Mouse (Mus musculus) kidney, postnatal 4 days (tissue): ENCODE results near the gene C9orf72.
"Not testable (repeated sequence)": the region's sequence is repeated elsewhere in the genome, so short reads cannot be mapped to it uniquely, and the experiment has no call there.

Source experiments
- DNase-seq, 2 experiments: peaks; one replicate each; pipeline ENCODE4 v3.0.0; 2021; ENCODE audit warnings: mixed read lengths in 2 of 2

C9orf72 gene

DNA sequence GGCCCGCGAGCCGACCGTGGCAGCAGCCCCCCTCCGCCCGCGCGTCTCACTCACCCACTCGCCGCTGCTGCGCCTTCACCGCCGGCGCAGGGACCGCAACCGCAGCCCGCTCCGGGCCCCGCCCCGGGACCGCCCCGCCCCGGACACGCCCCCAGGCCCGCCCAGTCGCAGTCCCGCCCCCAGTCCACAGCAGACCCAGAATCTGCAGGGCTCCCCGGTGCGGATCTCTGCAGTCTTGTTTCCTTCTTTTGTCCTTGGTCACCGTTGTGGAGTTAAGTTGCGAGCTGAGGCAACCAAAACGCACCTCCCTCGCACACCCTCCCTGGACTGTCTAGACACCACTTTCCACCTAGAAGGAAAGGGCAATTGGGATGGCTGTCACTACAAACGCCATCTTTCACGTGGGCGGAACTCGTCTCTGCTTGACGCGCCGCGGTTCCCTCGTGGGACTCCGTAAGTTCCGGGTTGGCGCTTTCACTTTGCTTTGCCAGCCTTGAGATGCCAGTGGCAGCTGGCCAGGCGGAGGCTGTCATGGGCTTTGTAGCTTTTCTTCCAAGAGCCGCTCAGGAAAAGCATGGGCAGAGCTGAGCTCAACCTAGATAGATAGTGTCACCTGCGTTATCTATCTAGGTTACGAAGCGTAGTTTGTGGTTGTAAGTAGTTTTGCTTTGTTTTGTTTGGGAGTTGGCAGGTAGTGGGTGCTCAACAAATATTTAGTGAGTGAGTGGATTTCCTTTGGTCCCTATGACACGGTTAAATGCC lies at the start of gene C9orf72:
C9orf72 (minus strand) TSS at position 442 of the 762 bp plus-strand sequence.
- DNase-seq: peak; percentile 96

DNA sequence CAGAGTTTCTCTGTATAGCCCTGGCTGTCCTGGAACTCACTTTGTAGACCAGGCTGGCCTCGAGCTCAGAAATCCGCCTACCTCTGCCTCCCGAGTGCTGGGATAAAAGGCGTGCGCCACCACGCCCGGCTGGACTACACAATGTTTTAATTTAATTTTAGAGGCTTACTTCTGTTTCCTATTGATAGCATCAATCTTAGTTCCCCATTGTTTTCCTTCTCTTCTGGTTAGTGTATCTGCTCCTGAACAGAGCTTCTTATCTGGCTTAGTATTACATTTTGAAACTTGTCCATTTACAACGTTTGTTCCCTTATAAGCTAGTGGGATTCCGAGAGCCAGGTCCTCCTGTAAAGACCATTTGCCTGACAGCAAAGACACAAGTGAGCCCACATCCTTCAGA lies 33.0 kb upstream of the C9orf72 start:
- no peak for DNase-seq

DNA sequence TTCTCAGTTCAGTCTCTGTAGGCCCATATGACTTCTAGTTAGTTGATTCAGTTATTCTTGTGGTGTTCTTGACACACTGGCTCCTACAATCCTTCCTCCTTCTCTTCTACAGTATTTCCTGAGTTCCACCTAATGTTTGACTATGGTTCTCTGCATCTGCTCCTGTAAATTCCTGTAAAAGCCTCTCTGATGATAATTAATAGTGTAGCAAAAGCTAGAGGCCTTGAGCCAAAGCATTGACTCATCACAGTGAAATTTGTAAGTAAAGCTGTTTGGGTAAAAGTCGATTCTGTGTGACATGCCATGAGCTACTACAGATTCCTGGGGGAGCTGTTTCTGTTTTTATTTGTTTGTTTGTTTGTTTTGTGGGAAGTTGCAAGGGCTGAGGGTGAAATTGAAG lies 18.0 kb upstream of the C9orf72 start:
- no peak for DNase-seq

DNA sequence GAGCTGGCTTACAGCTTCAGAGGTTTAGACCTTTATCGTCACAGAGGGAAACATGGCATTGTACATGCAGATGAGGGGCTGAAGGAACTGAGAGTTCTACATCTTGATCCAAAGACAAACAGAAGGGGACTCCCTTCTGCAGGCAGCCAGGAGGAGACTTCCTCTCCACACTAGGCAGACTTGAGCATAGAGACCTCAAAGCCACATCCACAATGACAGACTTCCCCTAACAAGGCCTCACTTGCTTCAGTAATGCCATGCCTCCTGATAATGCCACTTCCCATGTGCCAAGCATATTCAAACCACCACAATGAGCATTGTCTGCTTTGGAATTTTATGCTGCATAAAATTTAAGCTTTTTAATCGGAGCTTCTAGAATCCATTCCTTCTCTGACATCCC lies 15.8 kb upstream of the C9orf72 start:
- no peak for DNase-seq

DNA sequence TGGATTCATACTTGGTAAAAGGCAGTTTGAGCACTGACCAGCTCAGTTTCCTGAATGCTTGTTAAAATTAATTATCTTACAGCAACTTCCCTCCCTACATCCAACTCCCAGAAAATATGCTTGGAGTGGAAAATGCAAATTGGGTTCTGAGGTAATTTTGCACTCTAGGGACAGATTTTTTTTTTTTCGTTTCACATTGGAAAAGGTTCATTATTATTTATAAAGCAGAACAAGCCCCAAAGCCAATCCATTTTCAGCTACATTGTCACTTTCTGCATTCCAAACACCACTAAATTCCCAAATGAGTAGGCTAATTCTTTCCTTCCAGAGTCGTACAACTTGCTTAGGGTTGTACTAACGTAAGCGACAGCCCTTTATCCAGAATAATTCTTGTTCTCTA lies 12.7 kb upstream of the C9orf72 start:
- DNase-seq: no peak

DNA sequence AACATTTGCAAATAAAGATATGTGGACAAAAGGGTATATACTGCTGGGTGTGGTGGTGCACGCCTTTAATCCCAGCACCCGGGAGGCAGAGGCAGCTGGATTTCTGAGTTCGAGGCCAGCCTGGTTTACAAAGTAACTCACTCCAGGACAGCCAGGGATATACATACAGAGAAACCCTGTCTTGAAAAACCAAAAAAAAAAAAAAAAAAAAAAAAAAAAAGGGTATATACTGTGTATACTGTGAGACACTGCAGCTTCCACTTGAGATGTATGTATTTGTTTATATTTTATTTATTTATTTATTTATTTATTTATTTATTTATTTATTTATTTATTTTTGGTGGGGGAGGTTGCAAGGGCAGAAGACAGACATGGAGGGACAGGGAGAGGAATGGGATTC lies 12.3 kb upstream of the C9orf72 start:
- DNase-seq: not testable (repeated sequence)

DNA sequence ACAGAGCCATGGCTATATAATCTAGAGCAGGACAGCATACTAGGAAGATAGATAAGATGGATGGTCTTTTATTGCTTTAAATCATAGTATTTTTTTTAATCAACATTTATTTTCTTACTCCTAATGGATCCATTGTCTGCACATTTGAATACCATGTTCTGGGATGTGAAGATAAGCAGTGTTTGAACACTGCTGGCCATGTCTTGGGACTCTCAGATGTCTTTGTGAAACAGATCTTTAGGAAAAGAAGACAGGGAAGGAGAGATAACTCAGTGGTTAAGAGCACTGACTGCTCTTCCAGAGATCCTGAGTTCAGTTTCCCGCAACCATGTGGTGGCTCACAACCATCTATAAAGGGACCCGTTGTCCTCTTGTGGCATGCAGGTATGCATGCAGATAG lies 10.3 kb upstream of the C9orf72 start:
- no peak for DNase-seq

DNA sequence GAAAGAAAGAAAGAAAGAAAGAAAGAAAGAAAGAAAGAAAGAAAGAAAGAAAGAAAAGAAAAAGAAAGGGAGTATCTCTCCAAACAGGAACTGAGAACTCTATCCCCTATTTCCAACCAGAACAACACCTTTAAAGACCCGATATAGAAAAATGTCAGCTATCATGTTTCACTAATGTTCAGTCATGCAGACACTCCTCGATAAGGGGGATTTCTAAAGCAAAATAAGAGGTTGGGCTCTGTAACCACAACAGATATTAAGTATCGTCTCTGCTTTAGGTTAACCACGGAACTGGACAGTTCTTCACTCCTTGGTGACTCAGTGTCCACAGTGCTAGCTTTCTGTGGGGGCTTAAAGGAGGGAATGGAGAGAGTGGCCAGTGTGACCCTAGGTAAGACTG lies 2.3 kb upstream of the C9orf72 start:
- no peak for DNase-seq

DNA sequence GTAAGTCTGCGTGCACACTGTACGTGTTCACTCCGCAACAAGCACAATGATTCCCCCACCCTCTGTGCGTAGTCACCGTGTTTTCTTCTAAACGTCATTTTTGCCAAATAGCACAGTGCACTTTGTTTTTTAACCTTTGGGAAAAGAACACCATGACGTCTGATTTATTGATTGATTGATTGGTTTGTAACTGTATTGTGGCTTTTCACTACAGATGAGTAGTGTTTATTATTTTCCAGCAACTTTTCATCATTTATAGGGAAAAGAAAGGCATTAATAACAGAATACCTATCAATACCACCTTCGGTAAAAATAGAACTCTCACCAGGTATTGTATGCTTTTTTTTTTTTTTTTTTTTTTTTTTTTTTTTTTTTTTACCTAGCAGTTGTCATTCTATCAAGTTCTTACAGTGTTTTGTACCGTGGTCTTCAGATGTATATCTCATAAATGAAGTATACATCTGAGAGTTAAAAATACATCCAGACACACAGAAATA lies 569 bp upstream of the C9orf72 start:
- no peak for DNase-seq

DNA sequence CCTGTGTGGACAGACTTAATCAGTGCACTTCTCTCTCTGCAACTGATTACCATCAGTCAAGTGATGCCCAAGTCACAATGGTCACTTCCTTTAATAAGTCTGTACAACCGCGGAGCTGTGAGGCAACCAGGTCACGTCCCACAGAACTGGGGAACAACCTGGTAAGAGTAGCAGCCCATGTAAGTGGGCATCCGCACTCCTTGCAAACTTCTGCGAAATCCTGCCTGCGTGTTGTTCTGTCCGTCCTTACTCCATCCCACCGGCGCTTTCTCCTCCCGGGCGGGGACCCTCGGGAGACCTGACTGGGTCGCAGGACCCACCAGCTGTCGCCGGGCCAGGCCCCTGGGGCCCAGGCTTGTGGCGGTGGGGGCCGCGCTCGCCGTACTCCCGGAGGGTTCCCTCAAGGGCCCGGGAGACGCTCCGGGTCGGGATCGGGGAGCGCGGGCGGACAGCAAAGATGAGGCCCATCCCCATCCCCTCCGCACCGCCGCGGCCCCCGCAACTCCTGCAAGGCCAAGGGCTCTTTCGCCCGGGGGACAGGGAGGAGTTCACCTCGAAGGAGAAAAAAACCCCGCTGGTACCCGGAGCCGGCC lies 738 bp downstream of the C9orf72 start:
- DNase-seq: no peak

DNA sequence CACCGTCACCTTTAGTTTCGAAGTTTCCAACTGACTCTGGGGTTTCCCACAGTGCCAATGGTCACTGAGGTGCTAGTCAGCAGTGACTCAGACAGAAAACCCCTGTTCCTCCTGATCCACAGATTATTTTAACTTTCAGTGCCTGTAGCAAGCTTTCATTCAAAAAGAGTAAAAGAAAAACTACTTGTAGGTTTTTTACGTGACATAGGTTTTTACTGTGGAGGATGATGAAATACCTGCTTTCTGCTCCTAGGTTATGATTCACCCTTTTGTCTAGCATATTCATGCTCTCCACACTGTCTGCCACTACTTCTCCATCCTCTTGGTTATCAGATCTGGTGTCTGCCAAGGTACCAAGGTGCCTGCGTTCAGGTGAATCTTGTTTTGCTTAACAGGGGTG lies 1.9 kb downstream of the C9orf72 start:
- no peak for DNase-seq

DNA sequence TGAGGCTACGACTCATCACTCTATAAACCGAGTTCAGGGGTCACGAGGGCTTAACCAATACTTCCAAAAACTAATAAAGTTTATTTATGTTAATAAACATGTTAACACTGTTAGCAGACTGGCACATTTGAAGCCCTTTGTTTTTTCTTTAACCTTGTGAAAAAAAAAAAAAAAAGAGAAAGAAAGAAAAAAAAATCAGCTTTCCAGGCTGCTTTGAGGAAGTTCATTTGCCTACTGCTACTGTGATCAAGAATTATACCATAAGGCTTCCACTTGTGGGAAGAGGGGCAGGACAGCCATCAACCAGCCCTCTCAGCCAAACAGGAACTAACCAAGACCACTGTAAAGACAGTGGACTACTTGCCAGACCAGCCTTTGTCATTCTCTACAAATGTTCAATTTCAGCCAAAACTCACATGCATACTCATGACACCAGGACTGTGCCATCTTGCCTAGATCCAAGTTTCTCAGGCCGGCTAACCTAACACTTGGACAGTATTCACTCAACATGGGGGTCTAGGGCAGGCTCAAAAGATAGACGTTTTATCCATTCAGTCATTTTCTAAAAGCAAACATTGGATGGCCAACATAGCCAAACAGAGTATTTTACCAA lies 2.5 kb downstream of the C9orf72 start:
- no peak for DNase-seq

DNA sequence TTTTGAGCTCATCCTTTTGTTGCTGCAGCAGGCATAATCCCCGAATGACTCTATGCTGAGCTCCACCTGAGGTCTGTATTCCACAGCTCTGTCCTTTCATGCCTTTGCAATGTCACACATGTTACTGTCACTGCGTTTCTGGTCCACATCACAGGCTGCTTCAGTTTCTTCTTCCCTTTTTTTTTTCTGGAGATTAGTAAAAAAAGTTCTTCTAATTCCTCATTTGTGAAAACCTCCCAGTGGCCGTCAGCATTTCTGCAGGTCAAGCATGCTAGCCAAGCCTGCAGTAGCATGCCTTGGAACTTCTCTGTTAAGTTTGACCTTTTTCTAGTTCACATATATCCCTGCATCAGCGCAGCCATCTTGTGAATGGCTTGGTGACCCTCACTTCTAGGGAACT lies 4.1 kb downstream of the C9orf72 start:
- DNase-seq: peak; percentile 7 to 14

DNA sequence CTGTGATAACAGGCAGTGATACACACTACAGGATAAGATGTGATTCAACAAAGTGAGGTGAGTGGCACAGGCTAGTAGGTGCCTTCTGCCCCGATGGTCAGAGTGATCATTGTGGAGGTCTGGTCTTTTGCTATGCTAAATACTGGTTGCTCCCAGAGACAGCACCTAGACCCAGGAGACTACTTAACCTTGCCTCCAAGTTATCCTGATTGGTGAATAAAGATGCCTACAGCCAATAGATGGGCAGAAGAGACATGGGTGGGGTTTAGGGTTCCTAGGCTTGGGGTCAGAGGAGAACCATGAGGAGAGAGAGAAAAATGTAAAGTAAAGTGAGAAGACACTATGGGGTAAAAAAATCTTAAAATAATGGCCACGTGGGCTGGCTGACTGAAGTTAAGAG lies 4.8 kb downstream of the C9orf72 start:
- no peak for DNase-seq

DNA sequence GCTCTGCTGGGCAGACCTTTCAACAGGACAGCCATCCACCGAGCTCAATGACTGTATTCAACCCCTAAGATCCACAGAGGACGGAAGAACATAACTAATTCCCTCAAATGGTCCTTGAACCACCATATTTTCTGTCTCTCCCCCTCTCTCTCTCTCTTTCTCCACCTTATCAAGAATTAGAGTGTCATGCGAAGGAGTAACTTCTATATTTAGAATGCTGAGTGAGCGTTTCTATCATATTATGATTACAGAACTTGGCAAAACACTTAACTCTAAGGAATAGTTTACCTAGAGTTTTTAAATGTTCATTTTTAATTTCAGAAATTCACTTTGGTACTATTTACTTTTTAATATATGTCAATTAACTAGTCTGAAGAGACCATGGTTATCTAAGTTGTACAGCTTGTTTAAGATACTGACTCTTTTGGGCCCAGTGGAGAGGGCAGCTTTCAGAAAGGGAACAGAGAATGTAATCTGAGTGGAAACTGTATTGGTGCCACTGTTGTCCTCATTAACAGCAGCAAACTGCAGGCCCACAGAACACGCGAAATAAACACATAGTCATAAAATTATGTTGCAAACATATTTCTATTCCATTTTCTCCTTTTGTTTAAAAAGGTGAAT lies 5.8 kb downstream of the C9orf72 start:
- no peak for DNase-seq

DNA sequence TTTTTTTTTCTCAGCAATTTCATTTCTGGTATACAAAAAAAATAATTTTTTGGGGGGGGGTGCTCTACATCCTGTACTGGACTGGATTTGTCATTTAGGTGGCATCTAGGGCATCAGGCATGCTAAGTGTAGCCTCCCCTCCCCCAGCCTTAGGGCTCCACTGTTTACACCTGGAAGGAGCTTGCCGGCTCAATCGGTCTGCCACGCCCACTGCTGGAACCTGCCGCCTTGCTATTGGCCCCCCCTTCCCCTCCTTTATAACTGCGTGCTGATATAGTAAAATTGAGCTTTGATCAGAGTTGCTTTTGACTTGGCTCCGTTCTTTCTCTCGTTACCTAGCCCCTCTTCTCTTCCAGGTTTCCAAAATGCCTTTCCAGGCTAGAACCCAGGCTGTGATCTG lies 21.3 kb downstream of the C9orf72 start:
- DNase-seq: no peak

DNA sequence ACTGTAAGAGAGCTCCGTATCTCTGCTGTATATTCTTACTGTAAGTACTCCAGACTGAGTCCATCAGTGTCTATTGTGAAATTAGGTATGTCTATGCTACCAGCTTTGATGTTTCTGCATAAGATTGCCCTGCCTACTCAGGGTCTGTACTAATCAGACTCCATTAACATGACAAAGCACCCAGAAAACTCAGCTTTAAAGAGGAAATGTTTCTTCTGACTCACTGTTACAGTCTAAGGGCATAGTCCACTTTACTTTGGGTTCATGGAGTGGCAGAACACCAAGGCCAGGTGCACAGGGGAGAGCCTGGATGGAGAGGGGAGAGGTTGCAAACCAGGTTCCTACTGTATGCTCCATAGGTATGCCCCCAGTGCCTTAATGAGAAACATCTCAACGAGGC lies 22.3 kb downstream of the C9orf72 start:
- no peak for DNase-seq

DNA sequence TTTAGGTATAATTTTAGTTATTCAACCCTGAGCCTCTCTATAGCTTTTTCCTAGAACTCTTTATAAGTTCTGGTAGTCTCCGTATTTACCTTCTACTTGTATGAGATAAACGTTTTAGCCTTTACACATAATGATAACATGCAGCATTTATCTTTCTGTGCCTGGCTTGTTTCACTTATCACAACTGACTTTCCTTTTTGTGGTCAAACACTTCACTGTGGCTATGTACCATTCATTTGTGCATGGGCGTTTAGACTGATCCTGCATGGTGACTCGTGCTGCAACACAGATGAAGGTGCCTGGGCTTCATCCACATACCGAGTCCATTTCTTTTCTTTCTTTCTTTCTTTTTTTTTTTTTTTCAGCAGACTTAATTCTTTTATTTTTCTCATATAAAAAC lies 24.3 kb downstream of the C9orf72 start:
- no peak for DNase-seq

DNA sequence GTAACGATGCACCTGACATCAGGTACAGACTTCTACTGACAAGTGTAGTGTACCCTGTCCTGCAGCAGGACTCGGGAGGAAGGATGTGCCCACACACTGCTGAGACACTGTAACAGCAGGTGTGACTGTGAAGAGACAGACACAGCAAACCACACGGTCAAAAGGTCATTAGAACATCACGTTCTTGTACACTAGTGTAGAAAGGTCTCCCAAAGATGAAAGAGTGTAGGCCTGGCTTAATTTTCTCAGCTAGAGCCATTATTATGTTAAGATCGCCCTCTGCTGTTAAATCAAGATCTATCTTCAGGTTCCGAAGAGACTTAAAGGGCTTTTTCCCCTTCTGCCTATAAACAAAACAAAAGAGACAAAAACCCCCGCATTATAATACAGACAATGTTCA lies 33.2 kb downstream of the C9orf72 start:
- no peak for DNase-seq

DNA sequence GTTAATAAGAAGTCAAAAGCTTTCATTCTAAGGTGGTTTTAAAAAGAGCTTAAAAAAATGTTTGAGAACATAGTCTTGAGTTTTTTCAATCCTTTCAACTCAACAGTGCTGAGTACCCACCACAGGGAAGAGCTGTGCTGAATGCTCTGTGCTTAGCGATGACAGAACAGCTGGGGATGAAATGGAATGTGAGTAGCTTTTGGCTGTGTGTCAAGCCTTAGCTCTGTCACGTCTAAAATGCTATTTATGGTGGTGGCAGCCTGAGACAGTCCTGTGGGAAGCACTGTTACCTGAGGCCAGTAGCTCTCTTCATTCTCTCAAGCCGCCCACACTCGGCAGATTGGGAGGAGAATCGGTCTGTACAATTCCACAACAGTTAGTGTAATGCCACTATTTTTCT lies 36.2 kb downstream of the C9orf72 start:
- DNase-seq: no peak

DNA sequence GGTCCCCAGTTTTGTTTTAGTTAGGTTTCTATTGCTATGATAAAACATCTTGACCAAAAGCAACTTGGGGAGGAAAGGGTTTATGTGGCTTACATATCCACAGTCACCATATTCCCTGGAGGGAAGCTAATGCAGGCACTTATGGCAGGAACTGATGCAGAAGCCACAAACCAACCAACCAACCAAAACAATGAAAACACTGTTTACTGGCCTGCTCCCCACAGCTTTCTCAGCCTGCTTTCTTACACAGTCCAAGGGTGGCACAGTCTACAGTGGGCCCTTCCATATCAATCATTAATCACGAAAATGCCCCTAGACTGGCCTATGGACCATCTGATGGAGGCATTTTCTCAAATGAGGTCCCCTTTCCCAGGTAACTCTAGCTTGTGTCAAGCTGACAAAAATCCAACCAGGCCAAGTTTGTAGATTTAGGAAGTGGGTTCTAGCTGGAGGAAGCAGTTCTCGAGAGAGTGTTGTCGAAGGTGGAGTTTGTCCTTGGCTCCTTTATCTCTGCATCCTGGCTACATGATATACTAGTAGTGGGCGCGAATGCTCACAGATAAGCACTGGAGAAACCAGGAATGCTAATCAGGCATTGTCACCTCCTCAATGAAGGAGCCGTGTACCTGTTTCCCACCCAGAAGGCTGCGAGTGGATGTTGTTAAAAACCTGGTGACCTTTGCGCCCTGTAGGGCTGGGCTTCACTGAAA lies 38.2 kb downstream of the C9orf72 start:
- no peak for DNase-seq

DNA sequence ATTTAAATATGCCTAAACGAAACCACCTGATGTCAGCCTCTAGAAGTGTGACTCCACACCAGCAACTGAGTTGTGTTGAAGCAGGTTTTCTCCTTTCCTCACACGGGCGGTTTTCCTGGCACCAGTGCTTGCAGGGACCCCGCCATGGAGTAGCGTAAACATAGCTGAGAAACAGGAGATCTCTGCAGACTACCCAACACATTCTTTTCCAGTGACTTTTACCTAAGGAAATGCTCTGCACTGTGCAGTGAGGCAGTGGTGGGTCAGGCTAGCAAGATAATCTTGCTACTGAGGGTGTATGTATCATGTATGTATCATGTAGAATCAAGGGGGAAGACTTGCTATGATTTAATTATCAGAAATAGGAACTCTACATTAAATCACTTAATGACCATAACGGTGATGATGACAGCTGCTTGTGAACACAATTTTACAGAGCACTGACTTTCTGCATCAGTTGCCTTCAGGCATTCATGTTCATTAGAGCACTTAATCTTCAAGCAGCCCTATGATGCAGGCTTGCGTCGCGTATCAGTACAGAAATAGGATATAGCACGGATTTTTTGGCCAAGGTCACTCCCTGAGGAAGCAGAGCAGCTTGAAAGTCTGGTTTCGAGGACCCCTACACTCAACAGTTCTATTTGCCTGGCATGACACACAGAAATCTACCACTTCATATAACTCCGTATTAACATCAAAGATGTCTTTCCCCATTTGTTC lies 47.9 kb downstream of the C9orf72 start:
- no peak for DNase-seq
